Mouse (Mus musculus) liver, embryonic 13.5 days (tissue): ENCODE results near the gene Snx7. TPM values are rescaled to one million over a fixed set of nuclear protein-coding genes. Genes with fewer than 3 reads are reported as not detected.

ENCODE experiments used
- ATAC-seq: fragments of 200-750 bp; cut with Nextera tagmentation; 2 replicates; pipeline ENCODE4 v1.8.0; 2017; ENCODE audit warnings: low read depth, mild to moderate bottlenecking, moderate number of reproducible peaks, moderate library complexity
- DNase-seq: peaks from one replicate; pipeline ENCODE4 v3.0.0; 2022
- H3K27ac ChIP-seq: fragments of 300-500 bp; sonication (generic); 2 replicates; pipeline ENCODE4 v1.5.1; 2015; ENCODE audit warnings: moderate library complexity, mild to moderate bottlenecking, inconsistent platforms
- H3K27me3 ChIP-seq: fragments of 300-500 bp; sonication (generic); 2 replicates; pipeline ENCODE4 v1.6.1; 2015; ENCODE audit warnings: mild to moderate bottlenecking, inconsistent platforms
- H3K36me3 ChIP-seq: fragments of 300-500 bp; sonication (generic); 2 replicates; pipeline ENCODE4 v1.6.1; 2015; ENCODE audit warnings: mild to moderate bottlenecking, inconsistent platforms
- H3K4me1 ChIP-seq: fragments of 300-500 bp; sonication (generic); replicated peaks from 2 replicates; pipeline ENCODE4 v1.6.1; 2015; ENCODE audit warnings: inconsistent platforms
- H3K4me2 ChIP-seq: fragments of 300-500 bp; sonication (generic); 2 replicates; pipeline ENCODE4 v1.6.1; 2015; ENCODE audit warnings: inconsistent platforms, mild to moderate bottlenecking, moderate library complexity
- H3K4me3 ChIP-seq: fragments of 300-500 bp; sonication (generic); replicated peaks from 2 replicates; pipeline ENCODE4 v1.5.1; 2015; ENCODE audit warnings: mild to moderate bottlenecking, inconsistent platforms
- H3K9ac ChIP-seq: fragments of 300-500 bp; sonication (generic); 2 replicates; pipeline ENCODE4 v1.6.1; 2015; ENCODE audit warnings: mild to moderate bottlenecking, inconsistent platforms
- H3K9me3 ChIP-seq: fragments of 300-500 bp; sonication (generic); replicated peaks from 2 replicates; pipeline ENCODE4 v1.6.1; 2016; ENCODE audit warnings: inconsistent platforms
- WGBS: fragments of 180-500 bp; shearing (Covaris S2); methylation state at CpG from one replicate; pipeline ENCODE4 v1.1.7; 2015; ENCODE audit not compliant: insufficient replicate concordance; 5-methylcytosine and 5-hydroxymethylcytosine counted together
- polyA plus RNA-seq: library from polyadenylated mRNA; unstranded; fragments of >200 nt; fragmentation: Nextera tagmentation; extraction: Ambion mirVana; gene quantifications from 2 replicates; pipeline ENCODE4 v1.2.1, GENCODE M21; 2015

The Snx7 gene
- polyA plus RNA-seq, 1 experiment from 2014 or later = 13.2 TPM

GRCm38 (mm10) chr3:117858996-117859395, 9.7 kb downstream of the Snx7 start:
- H3K27ac ChIP-seq = no peak overlapping the region
- peaks cover 5% of the 10 kb centered on the region; the same call in 1 of the 2 replicates for H3K36me3 ChIP-seq
- H3K9ac ChIP-seq = no peak overlapping the region
- 0 out of 2 replicates have a peak, but pooled peaks cover 7% of the 10 kb centered on the region for H3K9me3 ChIP-seq
- H3K4me1 ChIP-seq = peaks cover 5% of the 10 kb centered on the region; the same call in 1 of the 2 replicates
- H3K4me3 ChIP-seq = no peak overlapping the region
- 81% methylated on average over 3 of the region's 3 CpGs for WGBS
- DNase-seq = no peak
- ATAC-seq = no peak
- no peaks in the 10 kb centered on the region for H3K27me3 ChIP-seq
- H3K4me2 ChIP-seq = no peak overlapping the region

GRCm38 (mm10) chr3:117853729-117854128, 15.0 kb downstream of the Snx7 start:
- DNase-seq (no peak), ATAC-seq (no peak)
- Histone ChIP-seq H3K4me2 (no peak overlapping the region), H3K9me3 (no peaks in the 10 kb centered on the region), H3K4me3 (no peak overlapping the region), H3K4me1 (no peaks in the 10 kb centered on the region), H3K27me3 (no peaks in the 10 kb centered on the region), H3K27ac (no peak overlapping the region), H3K36me3 (no peaks in the 10 kb centered on the region), H3K9ac (no peak overlapping the region)
- WGBS = 58% methylated on average over 3 of the region's 3 CpGs

GRCm38 (mm10) chr3:117852054-117852361, 16.7 kb downstream of the Snx7 start:
- no peak overlapping the region for H3K4me2 ChIP-seq
- H3K4me1 ChIP-seq = no peaks in the 10 kb centered on the region
- ATAC-seq = no peak
- H3K36me3 ChIP-seq = no peaks in the 10 kb centered on the region
- H3K27ac ChIP-seq = no peak overlapping the region
- no peak overlapping the region for H3K9ac ChIP-seq
- no peaks in the 10 kb centered on the region for H3K27me3 ChIP-seq
- no peaks in the 10 kb centered on the region for H3K9me3 ChIP-seq
- no peak for DNase-seq
- WGBS = 67% methylated on average over 3 of the region's 3 CpGs
- no peak overlapping the region for H3K4me3 ChIP-seq

- Histone ChIP-seq H3K9me3 (no peaks in the 10 kb centered on the region), H3K4me2 (no peak overlapping the region), H3K27me3 (no peaks in the 10 kb centered on the region), H3K27ac (no peak overlapping the region), H3K9ac (no peak overlapping the region), H3K36me3 (no peaks in the 10 kb centered on the region), H3K4me3 (no peak overlapping the region), H3K4me1 (no peaks in the 10 kb centered on the region)
- no peak for DNase-seq
- ATAC-seq = no peak
- 78% methylated on average over 18 of the region's 18 CpGs for WGBS
Observed at GRCm38 (mm10) chr3:117851278-117852053, 17.3 kb downstream of the Snx7 start.

GRCm38 (mm10) chr3:117848866-117849265, 19.9 kb downstream of the Snx7 start:
- H3K9me3 ChIP-seq = no peaks in the 10 kb centered on the region
- ATAC-seq = no peak
- no peak overlapping the region for H3K9ac ChIP-seq
- no peak overlapping the region for H3K4me2 ChIP-seq
- H3K27me3 ChIP-seq = no peaks in the 10 kb centered on the region
- no peak overlapping the region for H3K4me3 ChIP-seq
- no peaks in the 10 kb centered on the region for H3K36me3 ChIP-seq
- H3K4me1 ChIP-seq = no peaks in the 10 kb centered on the region
- H3K27ac ChIP-seq = no peak overlapping the region
- 65% methylated on average over 6 of the region's 6 CpGs for WGBS
- no peak for DNase-seq

GRCm38 (mm10) chr3:117842658-117843057, 26.1 kb downstream of the Snx7 start:
- ATAC-seq (no peak), DNase-seq (no peak)
- WGBS = 81% methylated on average over 1 of the region's 1 CpGs

GRCm38 (mm10) chr3:117839867-117840545, 28.7 kb downstream of the Snx7 start:
- H3K4me1 ChIP-seq = no peaks in the 10 kb centered on the region
- DNase-seq (no peak), ATAC-seq (no peak)
- H3K27me3 ChIP-seq = no peaks in the 10 kb centered on the region
- H3K4me3 ChIP-seq = no peak overlapping the region
- H3K9ac ChIP-seq = no peak overlapping the region
- no peak overlapping the region for H3K4me2 ChIP-seq
- H3K27ac ChIP-seq = no peak overlapping the region
- no peaks in the 10 kb centered on the region for H3K36me3 ChIP-seq
- no peaks in the 10 kb centered on the region for H3K9me3 ChIP-seq
- WGBS = 57% methylated on average over 12 of the region's 12 CpGs

More at GRCm38 (mm10) chr3:117842658-117843057, 26.1 kb downstream of the Snx7 start:
- H3K4me1 ChIP-seq = no peaks in the 10 kb centered on the region
- no peaks in the 10 kb centered on the region for H3K36me3 ChIP-seq
- no peaks in the 10 kb centered on the region for H3K9me3 ChIP-seq
- no peak overlapping the region for H3K4me2 ChIP-seq
- no peak overlapping the region for H3K9ac ChIP-seq
- no peak overlapping the region for H3K4me3 ChIP-seq
- no peaks in the 10 kb centered on the region for H3K27me3 ChIP-seq
- H3K27ac ChIP-seq = no peak overlapping the region

GRCm38 (mm10) chr3:117838020-117838419, 30.7 kb downstream of the Snx7 start:
- WGBS = 59% methylated on average over 3 of the region's 3 CpGs
- Histone ChIP-seq H3K27ac (no peak overlapping the region), H3K36me3 (no peaks in the 10 kb centered on the region), H3K4me1 (no peaks in the 10 kb centered on the region), H3K27me3 (no peaks in the 10 kb centered on the region), H3K9ac (no peak overlapping the region), H3K4me3 (no peak overlapping the region), H3K4me2 (no peak overlapping the region), H3K9me3 (no peaks in the 10 kb centered on the region)
- ATAC-seq = no peak
- DNase-seq = no peak

- ATAC-seq = no peak; the same call in 1 of the 2 replicates
- H3K4me1 ChIP-seq = no peaks in the 10 kb centered on the region
- no peak overlapping the region for H3K4me3 ChIP-seq
- H3K9ac ChIP-seq = no peak overlapping the region
- H3K9me3 ChIP-seq = no peaks in the 10 kb centered on the region
- 69% methylated on average over 6 of the region's 6 CpGs for WGBS
- H3K27me3 ChIP-seq = no peaks in the 10 kb centered on the region
- no peak for DNase-seq
- no peak overlapping the region for H3K4me2 ChIP-seq
- no peaks in the 10 kb centered on the region for H3K36me3 ChIP-seq
- no peak overlapping the region for H3K27ac ChIP-seq
Observed at GRCm38 (mm10) chr3:117826486-117827200, 42.1 kb downstream of the Snx7 start.

- Histone ChIP-seq H3K9ac (no peak overlapping the region), H3K4me2 (no peak overlapping the region), H3K36me3 (no peaks in the 10 kb centered on the region), H3K27ac (no peak overlapping the region), H3K9me3 (no peaks in the 10 kb centered on the region), H3K27me3 (no peaks in the 10 kb centered on the region), H3K4me1 (no peaks in the 10 kb centered on the region), H3K4me3 (no peak overlapping the region)
- WGBS = 65% methylated on average over 3 of the region's 3 CpGs
- DNase-seq = no peak
- ATAC-seq = no peak
Observed at GRCm38 (mm10) chr3:117823218-117823617, 45.5 kb downstream of the Snx7 start.

- ATAC-seq (no peak), DNase-seq (no peak)
- 84% methylated on average over 1 of the region's 1 CpGs for WGBS
- H3K9me3 ChIP-seq = no peaks in the 10 kb centered on the region
- no peaks in the 10 kb centered on the region for H3K36me3 ChIP-seq
- no peak overlapping the region for H3K9ac ChIP-seq
- no peak overlapping the region for H3K27ac ChIP-seq
- no peak overlapping the region for H3K4me2 ChIP-seq
- no peaks in the 10 kb centered on the region for H3K4me1 ChIP-seq
- no peaks in the 10 kb centered on the region for H3K27me3 ChIP-seq
- no peak overlapping the region for H3K4me3 ChIP-seq
Observed at GRCm38 (mm10) chr3:117817635-117818034, 51.1 kb downstream of the Snx7 start.
